10 mouse cellular contexts compared by ENCODE assay signal in the genomic region with DNA sequence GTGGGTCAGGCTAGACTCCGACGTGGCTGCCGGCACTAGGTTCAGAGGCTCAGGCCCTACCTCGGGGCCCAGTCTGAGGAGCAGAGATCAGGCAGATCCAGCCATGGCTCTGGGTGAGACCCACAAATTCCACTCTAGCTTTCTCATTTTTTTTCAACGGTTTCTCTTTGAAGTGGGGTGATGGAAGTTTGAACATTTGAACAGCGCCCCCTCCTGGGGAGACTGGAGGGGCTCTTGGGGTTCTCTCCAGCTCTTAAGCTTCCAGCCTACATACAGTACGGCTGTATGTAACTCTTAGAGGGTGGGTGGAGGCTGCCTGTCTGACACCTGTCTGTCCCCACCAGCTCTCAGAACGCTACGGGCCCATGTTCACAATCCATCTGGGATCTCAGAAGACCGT. TPM values are rescaled to one million over a fixed set of nuclear protein-coding genes. Genes with fewer than 3 reads are reported as not detected.
A peak's percentile ranks its signal among the peaks of the same experiment; 100 is the strongest.
DNase-seq lines count a peak whose midpoint lies in the region; ATAC-seq and TF ChIP-seq lines count a peak whose summit lies in the region.
"Had no signal": no experiment of that assay in that cellular context is flagged by ENCODE, and none has a peak within 500 bp of the region (broad histone marks: within the 10 kb centered on the region; RNA-seq: fewer than 3 reads in every experiment).

No protein-coding gene starts in this region.

- WGBS in forebrain, postnatal 0 days = 61% methylated on average over 10 of the region's 10 CpGs
- WGBS in forebrain, embryonic 15.5 days = 67% methylated on average over 10 of the region's 10 CpGs
- WGBS in liver, embryonic 14.5 days (ENCODE audit: insufficient replicate concordance) = 45% methylated on average over 10 of the region's 10 CpGs
- 63% methylated on average over 10 of the region's 10 CpGs for WGBS in kidney, embryonic 16.5 days

- H3K9me3 ChIP-seq in forebrain, postnatal 0 days (ENCODE audit: low read length) = no peaks in the 10 kb centered on the region
- H3K9me3 ChIP-seq in forebrain, embryonic 15.5 days = no peaks in the 10 kb centered on the region
- no peaks in the 10 kb centered on the region for H3K9me3 ChIP-seq in liver, embryonic 14.5 days (ENCODE audit: control insufficient read depth, low read length)
- H3K9me3 ChIP-seq in kidney, embryonic 16.5 days (ENCODE audit: low read length) = no peaks in the 10 kb centered on the region
- H3K9me3 ChIP-seq: midbrain, embryonic 12.5 days had no signal

- TF ChIP-seq CTCF in forebrain, postnatal 0 days (IDR thresholded peaks at IDR 0.05; ENCODE audit: low read depth) = peak; percentile 39
- peak; percentile 61 for TF ChIP-seq CTCF in liver, embryonic 14.5 days (IDR thresholded peaks at IDR 0.05; ENCODE audit: low read depth)

- no peak for TF ChIP-seq EP300 in liver, embryonic 14.5 days (IDR thresholded peaks at IDR 0.05; ENCODE audit: low read depth)

- no peaks in the 10 kb centered on the region for H3K4me1 ChIP-seq in forebrain, postnatal 0 days (ENCODE audit: insufficient read depth)
- no peaks in the 10 kb centered on the region for H3K4me1 ChIP-seq in forebrain, embryonic 15.5 days
- peaks cover 24 to 29% of the 10 kb centered on the region in 2 experiments for H3K4me1 ChIP-seq in liver, embryonic 14.5 days (replicated peaks; ENCODE audit: control insufficient read depth in 2 of 2, insufficient read depth in 2 of 2, low read length in 1 of 2)
- H3K4me1 ChIP-seq in kidney, embryonic 16.5 days (ENCODE audit: insufficient read depth, low read length) = peaks cover 4% of the 10 kb centered on the region; the same call in 1 of the 2 replicates

- H3K27me3 ChIP-seq in forebrain, postnatal 0 days (ENCODE audit: insufficient read depth, low read length) = no peaks in the 10 kb centered on the region
- no peaks in the 10 kb centered on the region for H3K27me3 ChIP-seq in forebrain, embryonic 15.5 days
- H3K27me3 ChIP-seq in liver, embryonic 14.5 days (ENCODE audit: control insufficient read depth, insufficient read depth, low read length) = no peaks in the 10 kb centered on the region
- H3K27me3 ChIP-seq in kidney, embryonic 16.5 days (ENCODE audit: insufficient read depth, low read length) = peaks cover 3% of the 10 kb centered on the region; the same call in 1 of the 2 replicates

- no peak overlapping the region for H3K9ac ChIP-seq in forebrain, postnatal 0 days
- no peak overlapping the region for H3K9ac ChIP-seq in forebrain, embryonic 15.5 days (replicated peaks)
- no peak overlapping the region for H3K9ac ChIP-seq in liver, embryonic 14.5 days (replicated peaks)
- H3K9ac ChIP-seq in kidney, embryonic 16.5 days (replicated peaks; ENCODE audit: low read length) = no peak overlapping the region
- H3K9ac ChIP-seq: midbrain, embryonic 12.5 days had no signal

- ATAC-seq in forebrain, postnatal 0 days = no peak
- no peak for ATAC-seq in forebrain, embryonic 15.5 days (replicated peaks)
- peak; percentile 25; the same call in 1 of the 2 replicates for ATAC-seq in liver, embryonic 14.5 days (ENCODE audit: insufficient read depth)
- ATAC-seq in monocyte, adult 5-6 weeks (replicated peaks; ENCODE audit: insufficient number of reproducible peaks, low FRiP score, low TSS enrichment, poor library complexity, severe bottlenecking) = no peak
- ATAC-seq in kidney, embryonic 16.5 days (ENCODE audit: low FRiP score, low TSS enrichment) = no peak

- H3K36me3 ChIP-seq in forebrain, postnatal 0 days (ENCODE audit: insufficient read depth) = no peaks in the 10 kb centered on the region
- H3K36me3 ChIP-seq in forebrain, embryonic 15.5 days = no peaks in the 10 kb centered on the region
- no peaks in the 10 kb centered on the region for H3K36me3 ChIP-seq in liver, embryonic 14.5 days (replicated peaks; ENCODE audit: control insufficient read depth, insufficient read depth, low read depth)
- no peaks in the 10 kb centered on the region for H3K36me3 ChIP-seq in kidney, embryonic 16.5 days (ENCODE audit: insufficient read depth, low read length)
- H3K36me3 ChIP-seq: midbrain, embryonic 12.5 days had no signal

- no peak overlapping the region for H3K27ac ChIP-seq in forebrain, postnatal 0 days (ENCODE audit: low read depth, low read length)
- no peak overlapping the region for H3K27ac ChIP-seq in forebrain, embryonic 15.5 days (replicated peaks)
- no peak overlapping the region for H3K27ac ChIP-seq in liver, embryonic 14.5 days
- no peak overlapping the region for H3K27ac ChIP-seq in kidney, embryonic 16.5 days (ENCODE audit: low read length)
- H3K27ac ChIP-seq: midbrain, embryonic 12.5 days had no signal

- no peak for DNase-seq in forebrain, postnatal 0 days
- DNase-seq in 3T3-L1 (ENCODE audit: low read depth, low spot score) = peak; percentile 67
- DNase-seq in brain, adult 2 months (ENCODE audit: low read depth, low spot score) = peak; percentile 46
- DNase-seq in liver, embryonic 14.5 days (ENCODE audit: low read depth in 3 of 3, low spot score in 3 of 3) = peak in 1 of 3 experiments; percentile 53
- DNase-seq in spleen, adult 12 weeks (ENCODE audit: low spot score) = no peak

- H3K4me2 ChIP-seq in forebrain, postnatal 0 days (ENCODE audit: low read depth) = no peak overlapping the region
- H3K4me2 ChIP-seq in forebrain, embryonic 15.5 days (replicated peaks) = no peak overlapping the region
- no peak overlapping the region for H3K4me2 ChIP-seq in liver, embryonic 14.5 days (ENCODE audit: low read depth)
- H3K4me2 ChIP-seq in kidney, embryonic 16.5 days (replicated peaks; ENCODE audit: low read depth, low read length) = no peak overlapping the region
- H3K4me2 ChIP-seq: midbrain, embryonic 12.5 days had no signal

- H3K4me3 ChIP-seq in forebrain, postnatal 0 days (ENCODE audit: low read depth, low read length) = no peak overlapping the region
- H3K4me3 ChIP-seq in forebrain, embryonic 15.5 days = no peak overlapping the region
- H3K4me3 ChIP-seq in liver, embryonic 14.5 days (ENCODE audit: insufficient read depth in 1 of 2, low read depth in 2 of 2, low read length in 2 of 2) = no peak overlapping the region
- no peak overlapping the region for H3K4me3 ChIP-seq in kidney, embryonic 16.5 days (ENCODE audit: low read length)
- H3K4me3 ChIP-seq: midbrain, embryonic 12.5 days had no signal

RNA-seq across cellular contexts. Expression of a gene that starts 1.1 kb away (rescaled TPM):
- not detected in 2 replicates for total RNA-seq in forebrain, postnatal 0 days (2014; rRNA removed)
- polyA plus RNA-seq in forebrain, postnatal 0 days (2015; fragmentation: Nextera tagmentation; extraction: Ambion mirVana) = not detected in 2 replicates
- not detected in 2 replicates for polyA plus RNA-seq in forebrain, embryonic 15.5 days (2015; fragmentation: Nextera tagmentation; extraction: Ambion mirVana)
- 0.03 and 0.05 TPM in 2 replicates for polyA plus RNA-seq in liver, embryonic 14.5 days (2012; rRNA removed)
- not detected in 2 replicates for polyA plus RNA-seq in liver, embryonic 14.5 days (2014; fragmentation: Nextera tagmentation; extraction: Ambion mirVana)
- not detected in 3 replicates for total RNA-seq in monocyte, adult 5-6 weeks (2017)
- polyA plus RNA-seq in kidney, embryonic 16.5 days (2015; fragmentation: Nextera tagmentation; extraction: Ambion mirVana) = not detected in 2 replicates
- polyA plus RNA-seq: heart, embryonic 14.5 days had no signal

RNA-seq across cellular contexts. Expression of a gene that starts 2.3 kb away (rescaled TPM):
- 108 and 109 TPM in 2 replicates for total RNA-seq in forebrain, postnatal 0 days (2014; rRNA removed)
- polyA plus RNA-seq in forebrain, postnatal 0 days (2015; fragmentation: Nextera tagmentation; extraction: Ambion mirVana) = 85.7 and 91.1 TPM in 2 replicates
- polyA plus RNA-seq in forebrain, embryonic 15.5 days (2015; fragmentation: Nextera tagmentation; extraction: Ambion mirVana) = 104 and 113 TPM in 2 replicates
- 22.6 and 23.3 TPM in 2 replicates for polyA plus RNA-seq in liver, embryonic 14.5 days (2012; rRNA removed)
- 61.4 and 62.3 TPM in 2 replicates for polyA plus RNA-seq in liver, embryonic 14.5 days (2014; fragmentation: Nextera tagmentation; extraction: Ambion mirVana)
- 9.5 to 46.4 TPM (median 15.2 TPM) in 3 replicates for total RNA-seq in monocyte, adult 5-6 weeks (2017)
- polyA plus RNA-seq in kidney, embryonic 16.5 days (2015; fragmentation: Nextera tagmentation; extraction: Ambion mirVana) = 99.3 and 104 TPM in 2 replicates

RNA-seq across cellular contexts. Expression of a gene that starts 24.0 kb away (rescaled TPM):
- total RNA-seq in forebrain, postnatal 0 days (2014; rRNA removed) = 3.2 and 3.3 TPM in 2 replicates
- 2.4 and 2.8 TPM in 2 replicates for polyA plus RNA-seq in forebrain, postnatal 0 days (2015; fragmentation: Nextera tagmentation; extraction: Ambion mirVana)
- polyA plus RNA-seq in forebrain, embryonic 15.5 days (2015; fragmentation: Nextera tagmentation; extraction: Ambion mirVana) = 1.3 and 1.5 TPM in 2 replicates
- 14.6 and 14.7 TPM in 2 replicates for polyA plus RNA-seq in liver, embryonic 14.5 days (2012; rRNA removed)
- polyA plus RNA-seq in liver, embryonic 14.5 days (2014; fragmentation: Nextera tagmentation; extraction: Ambion mirVana) = 18.4 and 20.1 TPM in 2 replicates
- total RNA-seq in monocyte, adult 5-6 weeks (2017) = 6.9 to 10.8 TPM (median 9.8 TPM) in 3 replicates
- 6.6 and 6.7 TPM in 2 replicates for polyA plus RNA-seq in kidney, embryonic 16.5 days (2015; fragmentation: Nextera tagmentation; extraction: Ambion mirVana)

RNA-seq across cellular contexts. Expression of a gene that starts 28.1 kb away (rescaled TPM):
- 188 and 200 TPM in 2 replicates for total RNA-seq in forebrain, postnatal 0 days (2014; rRNA removed)
- 114 and 128 TPM in 2 replicates for polyA plus RNA-seq in forebrain, postnatal 0 days (2015; fragmentation: Nextera tagmentation; extraction: Ambion mirVana)
- polyA plus RNA-seq in forebrain, embryonic 15.5 days (2015; fragmentation: Nextera tagmentation; extraction: Ambion mirVana) = 37.0 and 38.7 TPM in 2 replicates
- polyA plus RNA-seq in liver, embryonic 14.5 days (2012; rRNA removed) = 3.0 and 3.1 TPM in 2 replicates
- polyA plus RNA-seq in liver, embryonic 14.5 days (2014; fragmentation: Nextera tagmentation; extraction: Ambion mirVana) = 2.2 and 2.7 TPM in 2 replicates
- total RNA-seq in monocyte, adult 5-6 weeks (2017) = 67.3 to 90.2 TPM (median 72.6 TPM) in 3 replicates
- 1.1 and 1.7 TPM in 2 replicates for polyA plus RNA-seq in kidney, embryonic 16.5 days (2015; fragmentation: Nextera tagmentation; extraction: Ambion mirVana)

RNA-seq across cellular contexts. Expression of a gene that starts 51.6 kb away (rescaled TPM):
- total RNA-seq in forebrain, postnatal 0 days (2014; rRNA removed) = not detected in 2 replicates
- 0.13 TPM in 1 of 2 replicates, not detected in the other for polyA plus RNA-seq in forebrain, postnatal 0 days (2015; fragmentation: Nextera tagmentation; extraction: Ambion mirVana)
- 0.13 and 0.20 TPM in 2 replicates for polyA plus RNA-seq in forebrain, embryonic 15.5 days (2015; fragmentation: Nextera tagmentation; extraction: Ambion mirVana)
- 0.93 and 1.1 TPM in 2 replicates for polyA plus RNA-seq in liver, embryonic 14.5 days (2012; rRNA removed)
- 1.0 and 1.3 TPM in 2 replicates for polyA plus RNA-seq in liver, embryonic 14.5 days (2014; fragmentation: Nextera tagmentation; extraction: Ambion mirVana)
- 28.4 to 51.7 TPM (median 32.7 TPM) in 3 replicates for total RNA-seq in monocyte, adult 5-6 weeks (2017)
- 0.60 and 0.92 TPM in 2 replicates for polyA plus RNA-seq in kidney, embryonic 16.5 days (2015; fragmentation: Nextera tagmentation; extraction: Ambion mirVana)

Comparison
In these comparisons a context has a peak if more than half of its experiments do, and no peak if none do; other contexts are left out.
1. DNase-seq: peak in 3T3-L1 (single experiment) and brain, adult 2 months (single experiment); none in forebrain, postnatal 0 days (single experiment) and spleen, adult 12 weeks (single experiment).